17 mouse cellular contexts compared by ENCODE assay signal in genomic region chr11:60369448-60369847, GRCm38 (mm10).
"Had no signal": no experiment of that assay in that cellular context is flagged by ENCODE, and none has a peak within 500 bp of the region (broad histone marks: within the 10 kb centered on the region; RNA-seq: fewer than 3 reads in every experiment).

No protein-coding gene starts in this region.

- ATAC-seq: hindbrain, embryonic 16.5 days; inflammation-experienced regulatory T-cells, adult 6 months; intestine, embryonic 15.5 days; intestine, postnatal 0 days; liver, postnatal 0 days had no signal

- DNase-seq: gastrocnemius, postnatal 10 days; gastrocnemius, postnatal 25 days; heart, adult 18-20 months; heart, postnatal 10 days; heart, postnatal 4 days; kidney, adult 18-20 months; kidney, adult 8-10 months; kidney, postnatal 10 days; kidney, postnatal 25 days; kidney, postnatal 4 days; liver; liver, embryonic 13.5 days; liver, postnatal 0 days had no signal
